Mouse (Mus musculus) limb, embryonic 14.5 days (tissue): ENCODE measurements around the gene Ampd2. TPM values are rescaled to one million over a fixed set of nuclear protein-coding genes. Genes with fewer than 3 reads are reported as not detected.

Source experiments
- ATAC-seq: fragments of 200-750 bp; cut with Nextera tagmentation; 2 replicates; pipeline ENCODE4 v1.8.0; 2017; ENCODE audit warnings: low read depth, moderate number of reproducible peaks, moderate TSS enrichment; ENCODE audit not compliant: low FRiP score
- DNase-seq: peaks from one replicate; pipeline ENCODE4 v3.0.0-alpha.2; 2015; ENCODE audit warnings: low spot score
- H3K27ac ChIP-seq: fragments of 300-500 bp; sonication (generic); replicated peaks from 2 replicates; pipeline ENCODE4 v1.5.1; 2014; ENCODE audit warnings: low read depth, mild to moderate bottlenecking, low read length, moderate library complexity, mixed read lengths
- H3K27me3 ChIP-seq: fragments of 300-500 bp; sonication (generic); 2 replicates; pipeline ENCODE4 v1.6.1; 2014; ENCODE audit warnings: low read length, mixed read lengths; ENCODE audit not compliant: control insufficient read depth, insufficient read depth
- H3K36me3 ChIP-seq: fragments of 300-500 bp; sonication (generic); 2 replicates; pipeline ENCODE4 v1.6.1; 2014; ENCODE audit warnings: mild to moderate bottlenecking, low read length, moderate library complexity, mixed read lengths; ENCODE audit not compliant: control insufficient read depth, insufficient read depth
- H3K4me1 ChIP-seq: fragments of 300-500 bp; sonication (generic); 2 replicates; pipeline ENCODE4 v1.6.1; 2014; ENCODE audit warnings: antibody characterized with exemption, low read length, mixed read lengths; ENCODE audit not compliant: control insufficient read depth, insufficient read depth
- H3K4me2 ChIP-seq: fragments of 300-500 bp; sonication (generic); replicated peaks from 2 replicates; pipeline ENCODE4 v1.6.1; 2014; ENCODE audit warnings: low read depth, mild to moderate bottlenecking, low read length, moderate library complexity; ENCODE audit not compliant: severe bottlenecking
- H3K4me3 ChIP-seq: fragments of 300-500 bp; sonication (generic); replicated peaks from 2 replicates; pipeline ENCODE4 v1.5.1; 2014; ENCODE audit warnings: low read length
- H3K9ac ChIP-seq: fragments of 300-500 bp; sonication (generic); 2 replicates; pipeline ENCODE4 v1.6.1; 2014; ENCODE audit warnings: mild to moderate bottlenecking, low read depth, low read length, moderate library complexity; ENCODE audit not compliant: severe bottlenecking
- H3K9me3 ChIP-seq: fragments of 300-500 bp; sonication (generic); 2 replicates; pipeline ENCODE4 v1.6.1; 2016; ENCODE audit warnings: low read length; ENCODE audit not compliant: control insufficient read depth
- POLR2A ChIP-seq: fragments of 200-500 bp; IDR thresholded peaks from 2 replicates; pipeline ENCODE4 v1.8.0; 2012; ENCODE audit warnings: inconsistent platforms, mild to moderate bottlenecking, moderate library complexity, borderline replicate concordance; ENCODE audit not compliant: insufficient read depth, insufficient read length; ENCODE audit errors: extremely low read depth
- WGBS: fragments of 180-500 bp; shearing (Covaris S2); extraction: QIAGEN DNeasy Blood & Tissue Kit; methylation state at CpG from one replicate; pipeline ENCODE4 v1.1.7; 2014; 5-methylcytosine and 5-hydroxymethylcytosine counted together
- polyA plus RNA-seq, 2 experiments: library from polyadenylated mRNA; depleted of rRNA in 1 of 2; stranded (reverse) in 1 of 2; unstranded in 1 of 2; fragments of >200 nt; fragmentation: Nextera tagmentation in 1 of 2; extraction: Ambion mirVana in 1 of 2; gene quantifications; 2 replicates each; pipeline versions ENCODE4 v1.2.1 to v1.2.3; 2012 to 2014

The Ampd2 gene
- polyA plus RNA-seq, 2 experiments = 35.8 to 116 TPM

GRCm38 (mm10) chr3:108044394-108045140, 41.9 kb downstream of the Ampd2 start, which contains the start of gene Gstm4:
Gene Gstm4 (minus strand): TSS chr3:108044894.
- Histone ChIP-seq H3K27me3 (no peaks in the 10 kb centered on the region), H3K9ac (peak within 1 kb of the TSS; percentile 65), H3K4me1 (no peaks in the 10 kb centered on the region), H3K4me3 (peak within 1 kb of the TSS; percentile 52), H3K9me3 (no peaks in the 10 kb centered on the region), H3K36me3 (no peaks in the 10 kb centered on the region), H3K4me2 (peak within 1 kb of the TSS; percentile 87), H3K27ac (0 out of 2 replicates have a peak within 1 kb of the TSS, but pooled peaks have one; percentile 52)
- 0 out of 2 replicates have a peak, but pooled peaks have one; percentile 26 for TF ChIP-seq POLR2A
- 4% methylated on average over 29 of the region's 29 CpGs for WGBS
- DNase-seq (peak; percentile 87), ATAC-seq (peak; percentile 86)

GRCm38 (mm10) chr3:108033156-108033555, 53.3 kb downstream of the Ampd2 start:
- Histone ChIP-seq H3K36me3 (no peaks in the 10 kb centered on the region), H3K4me1 (no peaks in the 10 kb centered on the region), H3K9me3 (no peaks in the 10 kb centered on the region), H3K4me2 (no peak overlapping the region), H3K27ac (no peak overlapping the region), H3K27me3 (no peaks in the 10 kb centered on the region), H3K4me3 (no peak overlapping the region), H3K9ac (no peak overlapping the region)
- DNase-seq (no peak), ATAC-seq (no peak)
- 81% methylated on average over 5 of the region's 5 CpGs for WGBS
- no peak for TF ChIP-seq POLR2A

- H3K4me3 ChIP-seq = no peak overlapping the region
- no peak for TF ChIP-seq POLR2A
- no peak overlapping the region for H3K9ac ChIP-seq
- no peaks in the 10 kb centered on the region for H3K4me1 ChIP-seq
- H3K27me3 ChIP-seq = no peaks in the 10 kb centered on the region
- no peaks in the 10 kb centered on the region for H3K36me3 ChIP-seq
- H3K27ac ChIP-seq = no peak overlapping the region
- no peak for DNase-seq
- no peaks in the 10 kb centered on the region for H3K9me3 ChIP-seq
- no peak for ATAC-seq
- no peak overlapping the region for H3K4me2 ChIP-seq
Observed at GRCm38 (mm10) chr3:108032113-108032512, 54.3 kb downstream of the Ampd2 start.

- H3K9me3 ChIP-seq = no peaks in the 10 kb centered on the region
- H3K27me3 ChIP-seq = no peaks in the 10 kb centered on the region
- no peak overlapping the region for H3K4me2 ChIP-seq
- TF ChIP-seq POLR2A = no peak
- H3K36me3 ChIP-seq = no peaks in the 10 kb centered on the region
- H3K4me3 ChIP-seq = no peak overlapping the region
- ATAC-seq = no peak
- no peak overlapping the region for H3K27ac ChIP-seq
- H3K9ac ChIP-seq = no peak overlapping the region
- no peaks in the 10 kb centered on the region for H3K4me1 ChIP-seq
- no peak for DNase-seq
- 86% methylated on average over 4 of the region's 4 CpGs for WGBS
Observed at GRCm38 (mm10) chr3:108028641-108029365, 57.6 kb downstream of the Ampd2 start.

- no peaks in the 10 kb centered on the region for H3K4me1 ChIP-seq
- H3K4me3 ChIP-seq = no peak overlapping the region
- ATAC-seq = no peak
- no peak overlapping the region for H3K27ac ChIP-seq
- no peak overlapping the region for H3K9ac ChIP-seq
- no peaks in the 10 kb centered on the region for H3K36me3 ChIP-seq
- no peak for TF ChIP-seq POLR2A
- H3K9me3 ChIP-seq = no peaks in the 10 kb centered on the region
- DNase-seq = no peak
- no peaks in the 10 kb centered on the region for H3K27me3 ChIP-seq
- WGBS = 88% methylated on average over 1 of the region's 1 CpGs
- no peak overlapping the region for H3K4me2 ChIP-seq
Observed at GRCm38 (mm10) chr3:108026597-108026996, 59.9 kb downstream of the Ampd2 start.
